Mouse (Mus musculus) liver, postnatal 0 days (tissue): Measurements from ENCODE around the gene Gria4. TPM values are rescaled to one million over a fixed set of nuclear protein-coding genes. Genes with fewer than 3 reads are reported as not detected.
A peak's percentile ranks its signal among the peaks of the same experiment; 100 is the strongest.
"Not testable (repeated sequence)": the region's sequence is repeated elsewhere in the genome, so short reads cannot be mapped to it uniquely, and the experiment has no call there.

Experiments
- ATAC-seq: fragments of 200-750 bp; cut with Nextera tagmentation; 2 replicates; pipeline ENCODE4 v1.8.0; 2017; ENCODE audit warnings: mild to moderate bottlenecking, moderate library complexity
- DNase-seq: peaks from one replicate; pipeline ENCODE4 v3.0.0-alpha.2; 2016
- H3K27ac ChIP-seq: fragments of 300-500 bp; sonication (generic); 2 replicates; pipeline ENCODE4 v1.5.1; 2014; ENCODE audit warnings: antibody characterized with exemption, moderate library complexity, mild to moderate bottlenecking, low read depth
- H3K27me3 ChIP-seq: fragments of 300-500 bp; sonication (generic); 2 replicates; pipeline ENCODE4 v1.6.1; 2014; ENCODE audit warnings: low read length, control low read depth, mixed read lengths; ENCODE audit not compliant: insufficient read depth
- H3K36me3 ChIP-seq: fragments of 300-500 bp; sonication (generic); replicated peaks from 2 replicates; pipeline ENCODE4 v1.6.1; 2014; ENCODE audit warnings: mild to moderate bottlenecking, control low read depth, low read length, moderate library complexity, mixed read lengths; ENCODE audit not compliant: insufficient read depth
- H3K4me1 ChIP-seq: fragments of 300-500 bp; sonication (generic); 2 replicates; pipeline ENCODE4 v1.6.1; 2014; ENCODE audit warnings: antibody characterized with exemption, mild to moderate bottlenecking, control low read depth; ENCODE audit not compliant: insufficient read depth
- H3K4me2 ChIP-seq: fragments of 300-500 bp; sonication (generic); 2 replicates; pipeline ENCODE4 v1.6.1; 2014; ENCODE audit warnings: low read depth, mild to moderate bottlenecking, low read length, moderate library complexity, mixed read lengths
- H3K4me3 ChIP-seq: fragments of 300-500 bp; sonication (generic); 2 replicates; pipeline ENCODE4 v1.5.1; 2014; ENCODE audit warnings: low read depth, low read length
- H3K9ac ChIP-seq: fragments of 300-500 bp; sonication (generic); replicated peaks from 2 replicates; pipeline ENCODE4 v1.6.1; 2014; ENCODE audit warnings: mild to moderate bottlenecking, moderate library complexity
- H3K9me3 ChIP-seq: fragments of 300-500 bp; sonication (generic); 2 replicates; pipeline ENCODE4 v1.6.1; 2016; ENCODE audit warnings: mild to moderate bottlenecking, control low read depth, low read length, mixed read lengths
- CTCF ChIP-seq: sonication (generic); IDR thresholded peaks from 2 replicates; pipeline ENCODE4 v1.5.1; 2016; ENCODE audit warnings: antibody characterized with exemption, low read depth
- EP300 ChIP-seq: IDR thresholded peaks from 2 replicates; pipeline ENCODE4 v1.6.1; 2016; ENCODE audit warnings: antibody characterized with exemption, low read depth, mild to moderate bottlenecking
- WGBS: fragments of 180-500 bp; shearing (Covaris S2); extraction: QIAGEN DNeasy Blood & Tissue Kit; methylation state at CpG from one replicate; pipeline ENCODE4 v1.1.7; 2014; ENCODE audit not compliant: insufficient replicate concordance; 5-methylcytosine and 5-hydroxymethylcytosine counted together
- polyA plus RNA-seq: library from polyadenylated mRNA; unstranded; fragments of >200 nt; fragmentation: Nextera tagmentation; extraction: Ambion mirVana; gene quantifications from 2 replicates; pipeline ENCODE4 v1.2.1, GENCODE M21; 2015

The Gria4 gene
- polyA plus RNA-seq, 1 experiment from 2014 or later, result 0.02 TPM

DNA sequence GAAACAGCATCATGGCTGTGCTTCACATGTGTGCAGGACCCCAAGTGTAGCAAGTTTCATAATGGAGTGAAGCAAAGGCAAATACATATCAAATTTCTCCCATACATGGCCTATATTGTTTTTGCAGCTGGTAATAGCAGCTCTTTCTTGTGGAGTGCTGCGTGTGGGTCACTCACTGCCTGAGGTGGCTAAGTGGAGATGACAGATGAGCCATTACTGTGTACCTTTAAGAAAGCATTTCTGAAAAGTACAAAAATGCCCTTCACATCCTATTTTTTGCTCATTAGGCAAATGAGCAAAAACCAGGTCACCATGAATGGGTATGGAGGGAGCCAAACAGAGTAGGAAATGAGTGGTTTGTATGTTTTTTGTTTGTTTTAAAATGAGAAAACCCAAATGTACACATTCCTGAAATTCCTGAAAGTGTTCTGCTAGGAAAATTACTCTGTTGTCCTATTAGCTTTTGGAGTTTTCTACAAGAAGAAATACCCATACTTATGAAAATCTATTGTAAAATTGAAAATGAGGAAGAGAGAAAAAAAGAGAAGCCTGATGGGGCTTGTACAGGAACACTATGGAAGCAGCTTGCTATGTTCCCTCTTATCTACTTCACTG lies 336.5 kb downstream of the Gria4 start:
- Histone ChIP-seq H3K9me3 (no peaks in the 10 kb centered on the region), H3K27me3 (no peaks in the 10 kb centered on the region), H3K4me3 (no peak overlapping the region), H3K36me3 (no peaks in the 10 kb centered on the region), H3K4me2 (no peak overlapping the region), H3K27ac (no peak overlapping the region), H3K4me1 (no peaks in the 10 kb centered on the region), H3K9ac (no peak overlapping the region)
- ATAC-seq, result no peak
- 77% methylated on average over 1 of the region's 1 CpGs for WGBS
- no peak for DNase-seq
- TF ChIP-seq EP300 (no peak), CTCF (no peak)

DNA sequence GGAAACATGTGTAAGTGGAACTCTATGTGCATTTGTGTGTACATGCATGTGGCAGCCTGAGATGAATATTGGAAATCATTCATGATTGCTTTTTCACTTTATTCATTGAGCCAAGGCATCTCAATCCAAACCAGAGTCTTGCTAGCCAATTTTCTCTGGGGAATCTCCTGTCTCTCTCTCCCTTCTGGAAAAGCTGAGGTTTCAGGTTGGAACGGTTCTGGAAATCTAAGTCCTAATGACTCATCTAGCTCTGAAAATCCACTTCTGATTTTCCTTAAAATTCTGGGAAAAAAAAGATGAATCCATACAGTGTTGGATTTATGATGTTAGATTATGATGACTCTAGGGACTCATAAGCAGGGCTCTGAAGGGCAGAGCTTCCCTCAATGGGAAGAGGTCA lies 337.8 kb downstream of the Gria4 start:
- ATAC-seq, result no peak
- H3K36me3 ChIP-seq, result no peaks in the 10 kb centered on the region
- TF ChIP-seq CTCF, result no peak
- no peak for TF ChIP-seq EP300
- no peaks in the 10 kb centered on the region for H3K9me3 ChIP-seq
- H3K4me2 ChIP-seq, result no peak overlapping the region
- H3K27ac ChIP-seq, result no peak overlapping the region
- H3K4me1 ChIP-seq, result no peaks in the 10 kb centered on the region
- no peaks in the 10 kb centered on the region for H3K27me3 ChIP-seq
- 71% methylated on average over 1 of the region's 1 CpGs for WGBS
- no peak overlapping the region for H3K9ac ChIP-seq
- no peak overlapping the region for H3K4me3 ChIP-seq
- DNase-seq, result no peak

DNA sequence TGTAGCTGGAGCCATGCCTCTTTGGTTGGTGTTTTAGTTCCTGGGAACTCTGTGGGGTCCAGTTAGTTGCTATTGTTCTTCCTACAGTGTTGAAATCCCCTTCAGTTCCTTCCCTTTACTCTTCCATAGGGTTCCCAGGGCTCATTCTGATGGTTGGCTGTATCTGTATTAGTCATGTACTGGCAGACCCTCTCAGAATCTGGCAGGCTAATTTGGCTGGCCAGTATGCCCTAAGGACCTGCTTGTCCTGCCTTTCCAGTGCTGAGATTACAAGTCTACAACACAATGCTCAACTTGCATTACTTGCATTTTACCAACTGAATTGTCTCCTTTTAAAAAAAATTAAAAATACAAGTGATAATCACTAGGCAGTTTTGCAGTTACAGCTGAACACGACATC lies 338.4 kb downstream of the Gria4 start:
- TF ChIP-seq CTCF (no peak), EP300 (no peak)
- no peak overlapping the region for H3K27ac ChIP-seq
- H3K36me3 ChIP-seq, result no peaks in the 10 kb centered on the region
- no peak overlapping the region for H3K4me3 ChIP-seq
- H3K9me3 ChIP-seq, result no peaks in the 10 kb centered on the region
- H3K4me2 ChIP-seq, result no peak overlapping the region
- WGBS, result 77% methylated on average over 1 of the region's 1 CpGs
- H3K9ac ChIP-seq, result no peak overlapping the region
- H3K4me1 ChIP-seq, result no peaks in the 10 kb centered on the region
- DNase-seq, result no peak
- H3K27me3 ChIP-seq, result no peaks in the 10 kb centered on the region
- no peak for ATAC-seq

DNA sequence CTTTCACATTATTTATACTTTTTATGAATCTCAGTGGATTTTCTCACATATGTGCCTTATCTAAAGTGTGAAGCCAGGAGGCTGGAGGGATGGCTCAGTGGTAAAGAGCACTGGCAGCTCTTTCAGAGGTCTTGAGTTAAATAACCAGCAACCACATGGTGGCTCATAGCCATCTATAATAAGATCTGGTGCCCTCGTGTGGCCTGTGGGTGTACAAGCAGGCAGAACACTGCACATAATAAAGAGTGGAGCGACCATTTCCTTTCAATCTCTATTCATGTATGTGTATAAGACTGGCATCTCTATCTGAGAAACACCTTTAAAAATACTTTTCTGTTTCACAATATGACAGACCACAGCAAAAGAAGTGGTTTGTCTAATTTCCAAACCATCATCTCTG lies 353.1 kb downstream of the Gria4 start:
- Histone ChIP-seq H3K9me3 (no peaks in the 10 kb centered on the region), H3K36me3 (no peaks in the 10 kb centered on the region), H3K4me2 (no peak overlapping the region), H3K27ac (no peak overlapping the region), H3K4me3 (no peak overlapping the region), H3K9ac (no peak overlapping the region), H3K27me3 (no peaks in the 10 kb centered on the region), H3K4me1 (no peaks in the 10 kb centered on the region)
- peak; percentile 76 for TF ChIP-seq CTCF
- no peak for TF ChIP-seq EP300
- ATAC-seq (peak; percentile 66; the same call in 1 of the 2 replicates), DNase-seq (peak; percentile 59)
- WGBS, result 20% methylated on average over 2 of the region's 2 CpGs

DNA sequence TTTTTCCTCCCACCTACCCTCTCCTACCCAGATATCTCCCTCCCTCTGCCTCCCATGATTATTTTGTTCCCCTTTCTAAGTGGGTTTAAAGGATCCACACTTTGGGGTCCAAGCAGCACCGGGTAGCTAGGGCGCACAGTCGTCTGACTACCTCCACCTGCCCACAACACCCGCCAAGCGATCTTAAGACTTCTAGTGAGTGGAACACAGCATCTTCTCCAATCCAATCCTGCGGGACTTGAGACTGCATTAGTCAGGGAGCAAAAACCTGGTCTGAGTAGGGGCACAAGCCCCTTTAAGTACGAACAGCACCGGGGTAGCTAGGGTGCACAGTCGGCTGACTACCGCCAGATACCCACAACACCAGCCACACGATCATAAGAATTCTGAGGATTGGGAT lies 395.2 kb downstream of the Gria4 start:
- DNase-seq, H3K4me2 ChIP-seq, H3K27ac ChIP-seq, H3K9ac ChIP-seq, H3K36me3 ChIP-seq, H3K4me3 ChIP-seq, H3K27me3 ChIP-seq, H3K4me1 ChIP-seq, ATAC-seq, H3K9me3 ChIP-seq: not testable (repeated sequence)
- 84% methylated on average over 11 of the region's 11 CpGs for WGBS

DNA sequence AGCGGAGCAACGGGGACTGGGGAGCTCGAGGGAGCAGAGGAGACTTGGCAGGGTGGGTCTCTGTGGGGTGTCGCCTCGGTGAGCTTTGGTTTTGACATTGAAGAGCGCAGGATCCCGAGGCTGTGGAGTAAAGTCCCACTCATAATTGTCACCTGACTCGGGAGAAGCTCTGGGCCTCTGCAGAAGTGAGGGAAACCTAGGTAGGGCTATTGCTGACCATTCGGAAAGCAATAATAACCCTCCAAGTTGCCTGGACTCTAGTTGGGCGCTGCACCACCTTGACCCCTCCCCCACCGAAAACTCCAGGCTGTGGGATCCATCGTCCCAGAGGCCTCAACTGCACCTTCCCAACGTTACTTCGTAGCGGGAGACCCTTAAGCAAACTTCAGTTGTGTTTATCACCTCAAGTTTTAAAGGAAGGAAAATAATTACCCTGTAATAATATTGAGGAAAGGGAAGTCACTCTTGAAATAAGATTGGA lies 419.4 kb downstream of the Gria4 start:
- peak overlapping the region; percentile 31 for H3K27ac ChIP-seq
- H3K9ac ChIP-seq, result peak overlapping the region; percentile 53
- no peaks in the 10 kb centered on the region for H3K27me3 ChIP-seq
- under 1% methylated on average over 15 of the region's 15 CpGs for WGBS
- no peak for TF ChIP-seq EP300
- no peak for TF ChIP-seq CTCF
- H3K4me3 ChIP-seq, result peak overlapping the region; percentile 82
- no peaks in the 10 kb centered on the region for H3K36me3 ChIP-seq
- no peak for DNase-seq
- peak; percentile 50 for ATAC-seq
- H3K4me2 ChIP-seq, result peak overlapping the region; percentile 90
- no peaks in the 10 kb centered on the region for H3K9me3 ChIP-seq
- peaks cover 11% of the 10 kb centered on the region for H3K4me1 ChIP-seq
